Mouse (Mus musculus): ENCODE results near the gene Sppl2b. TPM values are rescaled to one million over a fixed set of nuclear protein-coding genes. Genes with fewer than 3 reads are reported as not detected.

Gene Sppl2b
- total and polyA plus RNA-seq, 2 experiments from 2014 or later: 24.2 to 44.4 TPM

GRCm38 (mm10) chr10:80913364-80914011 is 58.4 kb downstream of the Sppl2b start:
- H3K9ac ChIP-seq (replicated peaks; ENCODE audit: low read depth, low read length): no peak overlapping the region
- peaks cover 27% of the 10 kb centered on the region for H3K36me3 ChIP-seq (replicated peaks; ENCODE audit: control insufficient read depth, insufficient read depth, low read length)
- no peak overlapping the region for H3K4me2 ChIP-seq (ENCODE audit: low read depth, low read length)
- H3K4me1 ChIP-seq (ENCODE audit: control insufficient read depth, insufficient read depth): peaks cover 11% of the 10 kb centered on the region
- H3K27ac ChIP-seq (ENCODE audit: low read depth): no peak overlapping the region
- no peaks in the 10 kb centered on the region for H3K27me3 ChIP-seq (ENCODE audit: control insufficient read depth, insufficient read depth, low read length)
- 75% methylated on average over 7 of the region's 8 CpGs for whole genome bisulfite sequencing
- H3K4me3 ChIP-seq (ENCODE audit: low read depth, low read length): no peak overlapping the region
- TF ChIP-seq CTCF (IDR thresholded peaks at IDR 0.05; ENCODE audit: low read depth) (no peak), EP300 (IDR thresholded peaks at IDR 0.05; ENCODE audit: low read depth) (no peak)
- ATAC-seq (ENCODE audit: insufficient read depth, low read depth) (no peak), DNase-seq (ENCODE audit: low spot score) (no peak)
- H3K9me3 ChIP-seq (replicated peaks; ENCODE audit: control insufficient read depth, low read length): no peaks in the 10 kb centered on the region

- H3K36me3 ChIP-seq (replicated peaks; ENCODE audit: control insufficient read depth, insufficient read depth, low read length): peaks cover 21% of the 10 kb centered on the region
- peaks cover 11% of the 10 kb centered on the region for H3K4me1 ChIP-seq (ENCODE audit: control insufficient read depth, insufficient read depth)
- H3K9me3 ChIP-seq (replicated peaks; ENCODE audit: control insufficient read depth, low read length): no peaks in the 10 kb centered on the region
- no peak overlapping the region for H3K9ac ChIP-seq (replicated peaks; ENCODE audit: low read depth, low read length)
- 88% methylated on average over 5 of the region's 5 CpGs for WGBS
- TF ChIP-seq CTCF (IDR thresholded peaks at IDR 0.05; ENCODE audit: low read depth) (no peak), EP300 (IDR thresholded peaks at IDR 0.05; ENCODE audit: low read depth) (no peak)
- no peaks in the 10 kb centered on the region for H3K27me3 ChIP-seq (ENCODE audit: control insufficient read depth, insufficient read depth, low read length)
- ATAC-seq (ENCODE audit: insufficient read depth, low read depth) (no peak), DNase-seq (ENCODE audit: low spot score) (no peak)
- H3K4me2 ChIP-seq (ENCODE audit: low read depth, low read length): no peak overlapping the region
- no peak overlapping the region for H3K27ac ChIP-seq (ENCODE audit: low read depth)
- no peak overlapping the region for H3K4me3 ChIP-seq (ENCODE audit: low read depth, low read length)
Measured at GRCm38 (mm10) chr10:80914253-80914656, 59.2 kb downstream of the Sppl2b start.

GRCm38 (mm10) chr10:80915260-80915659 is 60.2 kb downstream of the Sppl2b start:
- no peak overlapping the region for H3K4me2 ChIP-seq (ENCODE audit: low read depth, low read length)
- TF ChIP-seq EP300 (IDR thresholded peaks at IDR 0.05; ENCODE audit: low read depth) (no peak), CTCF (IDR thresholded peaks at IDR 0.05; ENCODE audit: low read depth) (no peak)
- WGBS: 75% methylated on average over 2 of the region's 2 CpGs

GRCm38 (mm10) chr10:80915736-80916135 is 60.7 kb downstream of the Sppl2b start:
- DNase-seq (ENCODE audit: low spot score) (no peak), ATAC-seq (ENCODE audit: insufficient read depth, low read depth) (no peak)
- Histone ChIP-seq H3K27me3 (ENCODE audit: control insufficient read depth, insufficient read depth, low read length) (no peaks in the 10 kb centered on the region), H3K9ac (replicated peaks; ENCODE audit: low read depth, low read length) (no peak overlapping the region), H3K27ac (ENCODE audit: low read depth) (no peak overlapping the region), H3K9me3 (replicated peaks; ENCODE audit: control insufficient read depth, low read length) (no peaks in the 10 kb centered on the region), H3K4me2 (ENCODE audit: low read depth, low read length) (no peak overlapping the region), H3K36me3 (replicated peaks; ENCODE audit: control insufficient read depth, insufficient read depth, low read length) (peaks cover 10% of the 10 kb centered on the region), H3K4me1 (ENCODE audit: control insufficient read depth, insufficient read depth) (peaks cover 11% of the 10 kb centered on the region), H3K4me3 (ENCODE audit: low read depth, low read length) (no peak overlapping the region)
- 64% methylated on average over 4 of the region's 4 CpGs for WGBS
- TF ChIP-seq CTCF (IDR thresholded peaks at IDR 0.05; ENCODE audit: low read depth) (no peak), EP300 (IDR thresholded peaks at IDR 0.05; ENCODE audit: low read depth) (no peak)

More at GRCm38 (mm10) chr10:80915260-80915659, 60.2 kb downstream of the Sppl2b start:
- Histone ChIP-seq H3K9me3 (replicated peaks; ENCODE audit: control insufficient read depth, low read length) (no peaks in the 10 kb centered on the region), H3K27me3 (ENCODE audit: control insufficient read depth, insufficient read depth, low read length) (no peaks in the 10 kb centered on the region), H3K4me3 (ENCODE audit: low read depth, low read length) (no peak overlapping the region), H3K27ac (ENCODE audit: low read depth) (no peak overlapping the region), H3K36me3 (replicated peaks; ENCODE audit: control insufficient read depth, insufficient read depth, low read length) (peaks cover 12% of the 10 kb centered on the region), H3K9ac (replicated peaks; ENCODE audit: low read depth, low read length) (no peak overlapping the region), H3K4me1 (ENCODE audit: control insufficient read depth, insufficient read depth) (peaks cover 11% of the 10 kb centered on the region)
- DNase-seq (ENCODE audit: low spot score) (no peak), ATAC-seq (ENCODE audit: insufficient read depth, low read depth) (no peak)

GRCm38 (mm10) chr10:80917336-80917778 is 62.3 kb downstream of the Sppl2b start:
- DNase-seq (ENCODE audit: low spot score) (no peak), ATAC-seq (ENCODE audit: insufficient read depth, low read depth) (peak; percentile 3; the same call in 1 of the 2 replicates)
- no peak overlapping the region for H3K27ac ChIP-seq (ENCODE audit: low read depth)
- peak overlapping the region; percentile 85 for H3K4me3 ChIP-seq (ENCODE audit: low read depth, low read length)
- no peaks in the 10 kb centered on the region for H3K27me3 ChIP-seq (ENCODE audit: control insufficient read depth, insufficient read depth, low read length)
- H3K9ac ChIP-seq (replicated peaks; ENCODE audit: low read depth, low read length): peak overlapping the region; percentile 71
- TF ChIP-seq EP300 (IDR thresholded peaks at IDR 0.05; ENCODE audit: low read depth) (no peak), CTCF (IDR thresholded peaks at IDR 0.05; ENCODE audit: low read depth) (no peak)
- no peaks in the 10 kb centered on the region for H3K9me3 ChIP-seq (replicated peaks; ENCODE audit: control insufficient read depth, low read length)
- peak overlapping the region; percentile 89 for H3K4me2 ChIP-seq (ENCODE audit: low read depth, low read length)
- WGBS: 3% methylated on average over 15 of the region's 15 CpGs
- peaks cover 16% of the 10 kb centered on the region for H3K4me1 ChIP-seq (ENCODE audit: control insufficient read depth, insufficient read depth)
- no peaks in the 10 kb centered on the region; the same call in 1 of the 2 replicates for H3K36me3 ChIP-seq (replicated peaks; ENCODE audit: control insufficient read depth, insufficient read depth, low read length)

All from heart, postnatal 0 days (tissue).